Mouse (Mus musculus): Measurements from ENCODE around the gene Hspb6.

DNA sequence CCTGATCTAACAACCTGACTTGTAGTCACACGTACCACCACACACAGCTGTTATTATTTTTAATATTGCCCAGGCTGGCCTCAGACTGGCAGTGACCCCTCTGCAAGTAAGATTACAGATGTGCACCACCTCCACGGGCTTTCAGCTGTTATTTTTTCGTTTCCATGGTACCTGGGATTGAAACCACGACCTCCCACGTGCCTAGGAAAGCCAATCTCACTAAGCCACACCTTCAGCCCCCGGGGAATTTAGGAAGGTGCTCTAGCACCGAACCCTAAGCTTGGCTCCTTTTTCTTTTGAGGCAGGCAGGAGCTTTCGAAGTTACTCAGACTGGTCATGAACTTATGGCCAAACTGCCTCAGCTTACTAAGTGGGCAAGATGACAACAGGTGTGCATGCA is 52.4 kb downstream of the Hspb6 start:
- TF ChIP-seq CTCF (conservative IDR thresholded peaks at IDR 0.05; ENCODE audit: insufficient read depth, insufficient read length, low read depth, low read length) (no peak), POLR2A (IDR thresholded peaks at IDR 0.05; ENCODE audit: low read depth, low read length) (no peak)
